Mouse (Mus musculus) left cerebral cortex, postnatal 36 days (tissue): ENCODE results near the gene Ugt1a5. TPM values are rescaled to one million over a fixed set of nuclear protein-coding genes. Genes with fewer than 3 reads are reported as not detected.

Experiments
- total RNA-seq, 2 experiments: library from RNA; stranded (reverse); gene quantifications; 2 replicates each; pipeline ENCODE4 v1.2.3; 2021

The Ugt1a5 gene
- total RNA-seq, 2 experiments from 2014 or later: not detected

Other genes with a start within 250 kb of the Ugt1a5 start
- gene Usp40, start 157.5 kb upstream of the Ugt1a5 start, total RNA-seq: 10 to 100 TPM; 15.1 to 27.2 TPM
- not detected for gene Ugt1a10, start 110.6 kb upstream of the Ugt1a5 start, total RNA-seq
- not detected for gene Ugt1a9, start 95.2 kb upstream of the Ugt1a5 start, total RNA-seq
- not detected for gene Ugt1a8, start 78.2 kb upstream of the Ugt1a5 start, total RNA-seq
- gene Ugt1a7c, start 71.0 kb upstream of the Ugt1a5 start, total RNA-seq: under 1 TPM; 0.44 to 0.82 TPM
- under 1 TPM in 1 of 2 experiments, not detected in 1; 0.22 TPM for gene Ugt1a6b, start 62.8 kb upstream of the Ugt1a5 start, total RNA-seq
- gene Ugt1a6a, start 31.2 kb upstream of the Ugt1a5 start, total RNA-seq: 1 to 10 TPM in 1 of 2 experiments, under 1 TPM in 1; 0.96 to 1.2 TPM
- not detected for gene Ugt1a2, start 34.6 kb downstream of the Ugt1a5 start, total RNA-seq
- 1 to 10 TPM; 2.2 to 2.5 TPM for gene Dnajb3, start 39.8 kb downstream of the Ugt1a5 start, total RNA-seq
- under 1 TPM in 1 of 2 experiments, not detected in 1; 0.18 TPM for gene Ugt1a1, start 45.9 kb downstream of the Ugt1a5 start, total RNA-seq
- gene Mroh2a, start 61.0 kb downstream of the Ugt1a5 start, total RNA-seq: under 1 TPM in 1 of 2 experiments, not detected in 1; 0.07 TPM
- gene Hjurp, start 111.6 kb downstream of the Ugt1a5 start, total RNA-seq: 10 to 100 TPM; 33.0 to 38.9 TPM
- gene Trpm8, start 111.6 kb downstream of the Ugt1a5 start, total RNA-seq: under 1 TPM in 1 of 2 experiments, not detected in 1; 0.25 TPM
- gene Spp2, start 240.9 kb downstream of the Ugt1a5 start, total RNA-seq: not detected